Mouse (Mus musculus) limb, embryonic 12.5 days (tissue): ENCODE results near the gene Litaf. TPM values are rescaled to one million over a fixed set of nuclear protein-coding genes. Genes with fewer than 3 reads are reported as not detected.
A peak's percentile ranks its signal among the peaks of the same experiment; 100 is the strongest.

Experiments
- ATAC-seq: fragments of 200-750 bp; cut with Nextera tagmentation; 2 replicates; pipeline ENCODE4 v1.8.0; 2017; ENCODE audit warnings: low read depth, moderate TSS enrichment; ENCODE audit not compliant: insufficient number of reproducible peaks, insufficient read depth, low FRiP score, low TSS enrichment
- H3K27ac ChIP-seq: fragments of 300-500 bp; sonication (generic); 2 replicates; pipeline ENCODE4 v1.5.1; 2016; ENCODE audit warnings: mild to moderate bottlenecking, moderate library complexity
- H3K27me3 ChIP-seq: fragments of 300-500 bp; sonication (generic); 2 replicates; pipeline ENCODE4 v1.6.1; 2016; ENCODE audit warnings: mild to moderate bottlenecking, moderate library complexity
- H3K36me3 ChIP-seq: fragments of 300-500 bp; sonication (generic); 2 replicates; pipeline ENCODE4 v1.6.1; 2016; ENCODE audit warnings: mild to moderate bottlenecking, moderate library complexity
- H3K4me1 ChIP-seq: fragments of 300-500 bp; sonication (generic); replicated peaks from 2 replicates; pipeline ENCODE4 v1.6.1; 2016
- H3K4me2 ChIP-seq: fragments of 300-500 bp; sonication (generic); 2 replicates; pipeline ENCODE4 v1.6.1; 2016; ENCODE audit warnings: mild to moderate bottlenecking, moderate library complexity
- H3K4me3 ChIP-seq: fragments of 300-500 bp; sonication (generic); replicated peaks from 2 replicates; pipeline ENCODE4 v1.5.1; 2016; ENCODE audit warnings: mild to moderate bottlenecking
- H3K9ac ChIP-seq: fragments of 300-500 bp; sonication (generic); replicated peaks from 2 replicates; pipeline ENCODE4 v1.6.1; 2016; ENCODE audit warnings: mild to moderate bottlenecking, moderate library complexity
- H3K9me3 ChIP-seq: fragments of 300-500 bp; sonication (generic); 2 replicates; pipeline ENCODE4 v1.6.1; 2016; ENCODE audit warnings: mild to moderate bottlenecking, moderate library complexity
- WGBS: fragments of 180-500 bp; shearing (Covaris S2); methylation state at CpG from one replicate; pipeline ENCODE4 v1.1.7; 2016; 5-methylcytosine and 5-hydroxymethylcytosine counted together
- polyA plus RNA-seq: library from polyadenylated mRNA; unstranded; fragments of >200 nt; fragmentation: Nextera tagmentation; extraction: Ambion mirVana; gene quantifications from 2 replicates; pipeline ENCODE4 v1.2.1, GENCODE M21; 2016

Litaf gene
- 103 TPM in 2 replicates for polyA plus RNA-seq

GRCm38 (mm10) chr16:11066029-11066832 lies at the start of gene Litaf:
Gene Litaf, minus strand, starts transcription at chr16:11066157.
- H3K4me2 ChIP-seq = peak within 1 kb of the TSS; percentile 74
- H3K9me3 ChIP-seq = no peaks in the 10 kb centered on the region
- peak within 1 kb of the TSS; percentile 82 for H3K4me3 ChIP-seq
- H3K36me3 ChIP-seq = peaks cover 23% of the 10 kb centered on the region
- H3K27ac ChIP-seq = peak within 1 kb of the TSS; percentile 95
- peak; percentile 96 for ATAC-seq
- H3K4me1 ChIP-seq = peaks cover 57% of the 10 kb centered on the region
- H3K9ac ChIP-seq = peak within 1 kb of the TSS; percentile 97
- under 1% methylated on average over 77 of the region's 78 CpGs for WGBS
- no peaks in the 10 kb centered on the region for H3K27me3 ChIP-seq

DNA sequence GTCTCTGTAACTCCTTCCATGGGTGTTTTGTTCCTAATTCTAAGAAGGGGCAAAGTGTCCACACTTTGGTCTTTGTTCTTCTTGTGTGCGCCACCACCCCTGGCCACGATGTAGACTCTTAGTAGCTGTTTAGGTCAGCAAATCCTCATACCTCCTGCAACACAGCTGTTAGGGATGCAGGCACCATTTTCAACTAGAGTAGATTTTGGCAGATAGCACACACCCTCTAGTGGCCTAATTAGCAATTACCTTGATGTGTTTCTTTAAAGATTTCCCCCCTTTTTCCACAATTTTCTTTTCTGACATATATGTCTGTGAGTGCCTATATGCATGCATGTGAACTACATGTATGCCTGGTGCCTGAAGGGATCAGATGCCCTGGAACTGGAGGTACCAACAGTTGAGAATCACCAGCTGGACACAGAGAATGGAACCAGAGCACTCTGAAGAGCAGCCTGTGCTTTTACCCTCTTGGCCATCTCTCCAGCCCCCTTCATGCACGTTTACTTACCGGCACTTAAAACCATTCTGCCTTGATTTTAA lies 43.3 kb upstream of the Litaf start:
- Histone ChIP-seq H3K36me3 (peaks cover 46% of the 10 kb centered on the region), H3K27me3 (no peaks in the 10 kb centered on the region), H3K4me2 (no peak overlapping the region), H3K9ac (no peak overlapping the region), H3K4me1 (no peaks in the 10 kb centered on the region), H3K9me3 (no peaks in the 10 kb centered on the region), H3K27ac (no peak overlapping the region), H3K4me3 (no peak overlapping the region)
- WGBS = 76% methylated on average over 4 of the region's 4 CpGs
- ATAC-seq = no peak

- H3K4me1 ChIP-seq = no peaks in the 10 kb centered on the region
- 93% methylated on average over 1 of the region's 1 CpGs for WGBS
- H3K9ac ChIP-seq = no peak overlapping the region
- no peak overlapping the region for H3K4me3 ChIP-seq
- H3K9me3 ChIP-seq = no peaks in the 10 kb centered on the region
- peaks cover 55% of the 10 kb centered on the region for H3K36me3 ChIP-seq
- H3K4me2 ChIP-seq = no peak overlapping the region
- H3K27ac ChIP-seq = no peak overlapping the region
- H3K27me3 ChIP-seq = no peaks in the 10 kb centered on the region
- ATAC-seq = no peak
Measured at GRCm38 (mm10) chr16:11104905-11105304, 38.9 kb upstream of the Litaf start.

DNA sequence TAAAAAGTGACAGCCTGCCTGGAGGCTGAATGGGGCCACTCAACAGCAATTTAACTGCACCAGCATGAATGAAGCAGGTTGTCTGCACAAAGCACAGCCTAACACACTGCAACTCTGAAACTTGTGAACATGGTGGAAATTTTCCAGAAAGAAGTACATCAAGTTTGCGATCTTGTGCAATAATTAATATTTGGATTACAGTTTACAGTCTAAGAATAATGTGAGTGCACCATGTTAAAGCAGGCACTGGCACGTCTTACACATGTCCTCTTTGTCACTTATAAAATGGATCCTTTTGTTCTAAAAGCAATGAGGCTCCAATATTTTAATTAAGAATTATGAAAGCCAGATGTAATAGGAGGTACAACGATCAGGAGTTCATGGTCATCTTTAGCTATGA lies 31.3 kb upstream of the Litaf start:
- Histone ChIP-seq H3K4me3 (no peak overlapping the region), H3K4me1 (0 out of 2 replicates have a peak, but pooled peaks cover 5% of the 10 kb centered on the region), H3K27me3 (no peaks in the 10 kb centered on the region), H3K27ac (no peak overlapping the region), H3K36me3 (peaks cover 24% of the 10 kb centered on the region; the same call in 1 of the 2 replicates), H3K9me3 (no peaks in the 10 kb centered on the region), H3K9ac (no peak overlapping the region), H3K4me2 (no peak overlapping the region)
- ATAC-seq = no peak
- WGBS = 78% methylated on average over 3 of the region's 3 CpGs

DNA sequence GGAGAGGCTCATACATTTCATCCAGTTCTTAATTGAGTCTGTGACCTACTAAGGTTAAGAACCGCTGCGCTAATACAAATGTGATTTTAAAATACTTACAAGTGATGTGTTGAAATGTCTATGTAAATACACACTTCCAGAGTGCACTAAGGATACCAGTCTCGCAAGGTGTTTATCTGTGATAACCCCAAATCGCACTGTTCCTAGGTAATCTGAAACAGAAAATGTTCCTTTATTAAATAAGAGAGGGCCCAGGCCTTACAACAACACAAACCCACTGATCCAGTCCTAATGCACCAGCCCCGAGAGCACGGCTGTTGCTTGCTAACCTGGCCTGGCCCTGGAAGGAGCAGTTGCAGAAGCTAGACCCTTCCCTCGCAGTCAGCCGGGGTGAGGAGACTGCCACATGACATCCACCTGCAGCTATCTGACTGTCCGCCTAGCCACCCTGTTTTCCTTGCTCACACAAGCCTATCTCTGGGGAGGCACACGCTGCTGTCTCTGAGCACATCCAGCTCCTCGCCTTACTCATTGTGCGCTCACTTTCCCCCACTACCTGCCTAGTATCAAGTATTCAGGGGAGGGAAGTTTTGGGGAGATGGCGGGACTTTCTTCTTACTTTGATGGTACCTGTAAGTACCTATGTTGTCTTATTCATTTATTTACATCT lies 27.9 kb upstream of the Litaf start:
- no peaks in the 10 kb centered on the region for H3K9me3 ChIP-seq
- 91% methylated on average over 13 of the region's 13 CpGs for WGBS
- no peak overlapping the region for H3K4me3 ChIP-seq
- H3K4me1 ChIP-seq = 0 out of 2 replicates have a peak, but pooled peaks cover 5% of the 10 kb centered on the region
- no peak overlapping the region for H3K27ac ChIP-seq
- H3K9ac ChIP-seq = no peak overlapping the region
- H3K36me3 ChIP-seq = peaks cover 43% of the 10 kb centered on the region
- no peaks in the 10 kb centered on the region for H3K27me3 ChIP-seq
- no peak overlapping the region for H3K4me2 ChIP-seq
- ATAC-seq = no peak

DNA sequence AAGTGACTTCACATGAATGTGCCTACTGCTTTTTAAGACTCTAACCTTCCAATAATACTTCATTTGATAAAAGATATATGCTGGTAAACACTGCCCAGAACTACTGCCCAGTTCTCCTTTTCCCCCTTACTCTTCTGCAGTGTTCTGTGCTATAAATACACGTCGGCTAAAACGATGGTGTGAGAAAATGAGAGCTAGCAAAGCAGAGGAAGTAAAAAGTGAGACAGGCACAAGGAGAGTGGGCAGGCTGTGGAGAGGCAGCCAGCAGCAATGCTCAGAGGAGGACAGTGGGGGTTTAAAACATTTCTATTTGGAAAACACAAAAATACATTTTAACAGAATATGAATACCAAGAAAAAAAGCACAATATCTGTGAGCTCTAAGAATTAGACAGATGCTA lies 26.6 kb upstream of the Litaf start:
- H3K9ac ChIP-seq = no peak overlapping the region
- WGBS = 82% methylated on average over 3 of the region's 3 CpGs
- H3K27me3 ChIP-seq = no peaks in the 10 kb centered on the region

DNA sequence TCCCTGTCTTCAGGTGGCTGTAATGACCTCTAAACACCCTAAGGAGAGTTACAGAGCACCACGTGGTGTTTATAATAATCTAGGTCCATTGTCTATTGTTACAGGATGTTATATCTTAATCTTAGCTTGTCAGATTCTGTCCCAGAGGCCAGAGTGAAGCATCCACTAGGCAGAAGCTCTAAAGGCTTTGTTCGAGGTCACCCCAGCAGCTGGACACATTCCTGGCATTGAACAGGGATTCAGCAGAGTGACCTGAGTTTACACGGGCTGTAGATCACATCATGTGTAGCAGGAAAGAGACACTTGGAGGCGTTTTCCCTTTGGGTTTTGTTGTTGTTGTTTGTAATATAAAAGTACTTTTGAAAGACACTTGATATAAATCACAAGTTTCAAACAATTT lies 26.1 kb upstream of the Litaf start:
- Histone ChIP-seq H3K4me2 (no peak overlapping the region), H3K36me3 (peaks cover 60% of the 10 kb centered on the region), H3K27me3 (no peaks in the 10 kb centered on the region), H3K9me3 (no peaks in the 10 kb centered on the region), H3K4me1 (no peaks in the 10 kb centered on the region), H3K9ac (no peak overlapping the region), H3K27ac (no peak overlapping the region), H3K4me3 (no peak overlapping the region)
- no peak for ATAC-seq
- WGBS = 84% methylated on average over 4 of the region's 4 CpGs

More for the DNA sequence above, 26.6 kb upstream of the Litaf start:
- Histone ChIP-seq H3K4me1 (no peaks in the 10 kb centered on the region), H3K27ac (no peak overlapping the region), H3K4me3 (no peak overlapping the region), H3K4me2 (no peak overlapping the region), H3K9me3 (no peaks in the 10 kb centered on the region), H3K36me3 (peaks cover 57% of the 10 kb centered on the region)
- no peak for ATAC-seq

- H3K4me1 ChIP-seq = no peaks in the 10 kb centered on the region
- H3K36me3 ChIP-seq = peaks cover 71% of the 10 kb centered on the region
- H3K9me3 ChIP-seq = no peaks in the 10 kb centered on the region
- H3K4me3 ChIP-seq = no peak overlapping the region
- no peak overlapping the region for H3K4me2 ChIP-seq
- no peaks in the 10 kb centered on the region for H3K27me3 ChIP-seq
- H3K27ac ChIP-seq = no peak overlapping the region
- 84% methylated on average over 10 of the region's 10 CpGs for WGBS
- no peak for ATAC-seq
- H3K9ac ChIP-seq = no peak overlapping the region
Measured at GRCm38 (mm10) chr16:11090836-11091570, 25.0 kb upstream of the Litaf start.

DNA sequence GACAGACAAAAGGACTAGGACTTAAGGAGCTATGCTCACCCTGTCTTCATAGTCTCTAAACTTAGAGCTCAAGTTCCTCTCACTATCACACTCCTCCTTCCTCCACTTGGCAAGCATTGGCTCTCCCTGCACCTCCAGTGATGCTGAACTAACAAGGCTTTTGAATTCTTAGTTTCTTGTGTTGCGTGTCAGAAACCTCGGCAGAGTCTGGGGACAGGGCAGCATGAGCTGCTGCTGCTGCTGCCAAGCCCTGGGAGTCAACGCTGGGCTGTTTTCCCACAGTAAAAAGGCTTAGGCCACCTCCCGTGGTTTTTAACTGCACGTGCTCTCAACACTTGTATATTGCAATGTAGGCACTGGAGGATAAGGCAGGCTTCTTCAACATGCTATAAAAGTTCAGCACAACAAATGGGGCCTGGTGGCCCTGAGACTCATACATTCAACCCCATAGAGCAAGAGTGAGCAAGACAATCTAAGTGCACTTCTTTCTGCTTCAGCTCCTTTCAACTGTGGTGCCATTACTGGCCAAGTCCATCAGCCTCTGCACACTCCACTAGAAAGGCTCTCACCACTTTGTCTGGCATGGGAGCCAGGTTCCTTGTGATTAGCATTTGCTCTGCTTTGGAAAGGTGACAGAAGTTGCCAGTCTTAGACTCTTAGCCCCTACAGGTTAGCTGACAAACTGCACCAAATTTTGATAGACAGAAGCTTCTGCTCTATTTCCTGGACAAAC lies 21.1 kb upstream of the Litaf start:
- ATAC-seq = no peak
- Histone ChIP-seq H3K4me2 (no peak overlapping the region), H3K27me3 (no peaks in the 10 kb centered on the region), H3K4me1 (no peaks in the 10 kb centered on the region), H3K9me3 (no peaks in the 10 kb centered on the region), H3K9ac (no peak overlapping the region), H3K27ac (no peak overlapping the region), H3K4me3 (no peak overlapping the region), H3K36me3 (peaks cover 95% of the 10 kb centered on the region)
- WGBS = 79% methylated on average over 5 of the region's 5 CpGs

DNA sequence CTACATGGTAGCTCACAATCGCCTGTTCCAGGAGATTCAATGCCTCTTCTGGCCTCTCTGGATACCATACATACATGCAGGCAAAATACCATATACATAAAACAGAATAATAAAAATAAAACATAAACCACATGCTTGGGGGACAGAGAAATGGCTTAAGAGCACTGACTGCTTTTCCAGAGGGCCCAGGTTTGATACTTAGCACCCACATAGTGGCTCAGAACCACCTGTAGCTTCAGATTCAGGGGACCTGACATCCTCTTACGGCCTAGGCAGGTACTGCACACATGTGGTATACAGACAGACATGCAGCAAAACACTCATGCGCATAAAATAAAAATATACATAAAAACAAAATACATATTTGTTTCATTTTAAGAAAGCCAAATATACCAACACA lies 20.3 kb upstream of the Litaf start:
- no peak for ATAC-seq
- no peak overlapping the region for H3K27ac ChIP-seq
- H3K4me3 ChIP-seq = no peak overlapping the region
- peaks cover 95% of the 10 kb centered on the region for H3K36me3 ChIP-seq
- no peak overlapping the region for H3K9ac ChIP-seq
- 93% methylated on average over 3 of the region's 3 CpGs for WGBS
- no peaks in the 10 kb centered on the region for H3K4me1 ChIP-seq
- no peak overlapping the region for H3K4me2 ChIP-seq
- no peaks in the 10 kb centered on the region for H3K9me3 ChIP-seq
- H3K27me3 ChIP-seq = no peaks in the 10 kb centered on the region
